Mouse (Mus musculus): ENCODE measurements around the gene Guca2b. TPM values are rescaled to one million over a fixed set of nuclear protein-coding genes. Genes with fewer than 3 reads are reported as not detected.
"Not testable (repeated sequence)": the region's sequence is repeated elsewhere in the genome, so short reads cannot be mapped to it uniquely, and the experiment has no call there.

Gene Guca2b
- polyA plus RNA-seq, 1 experiment from 2014 or later = not detected

- 36% methylated on average over 11 of the region's 11 CpGs for WGBS
- Histone ChIP-seq H3K27me3 (no peaks in the 10 kb centered on the region), H3K36me3 (peaks cover 21% of the 10 kb centered on the region), H3K4me1 (peaks cover 5% of the 10 kb centered on the region; the same call in 1 of the 2 replicates), H3K27ac (replicated peaks) (no peak overlapping the region), H3K9me3 (replicated peaks) (no peaks in the 10 kb centered on the region), H3K4me3 (replicated peaks) (no peak overlapping the region), H3K9ac (no peak overlapping the region), H3K4me2 (replicated peaks) (no peak overlapping the region)
- peak; percentile 66; the same call in 1 of the 2 replicates for ATAC-seq (ENCODE audit: insufficient number of reproducible peaks, low FRiP score, low TSS enrichment, low read depth)
Measured at GRCm38 (mm10) chr4:119631115-119631919, 27.4 kb downstream of the Guca2b start.

DNA sequence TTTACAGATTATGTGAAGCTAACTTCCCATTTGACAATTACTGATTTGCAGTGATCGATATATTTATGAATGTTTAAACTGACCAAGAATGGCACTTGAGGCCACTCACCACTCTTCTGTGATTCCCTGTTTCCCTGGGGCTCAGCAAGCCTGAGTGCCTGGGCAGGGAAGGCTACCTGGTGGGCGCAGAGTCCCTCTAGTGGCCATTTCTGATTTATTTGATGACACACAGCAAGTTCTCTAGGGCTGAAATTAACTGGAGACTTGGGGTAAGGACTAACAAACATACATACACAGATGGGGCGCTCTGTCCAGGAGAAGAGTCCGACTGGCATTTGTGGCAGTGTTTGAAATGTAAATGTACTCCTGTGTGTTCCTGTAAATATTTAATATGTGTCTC is 30.4 kb downstream of the Guca2b start:
- H3K4me1 ChIP-seq; ATAC-seq (ENCODE audit: insufficient number of reproducible peaks, low FRiP score, low TSS enrichment, low read depth); H3K9ac ChIP-seq; H3K9me3 ChIP-seq (replicated peaks); H3K27me3 ChIP-seq; H3K4me2 ChIP-seq (replicated peaks); H3K4me3 ChIP-seq (replicated peaks); H3K27ac ChIP-seq (replicated peaks): not testable (repeated sequence)
- H3K36me3 ChIP-seq = peaks cover 45% of the 10 kb centered on the region
- 75% methylated on average over 4 of the region's 4 CpGs for WGBS

DNA sequence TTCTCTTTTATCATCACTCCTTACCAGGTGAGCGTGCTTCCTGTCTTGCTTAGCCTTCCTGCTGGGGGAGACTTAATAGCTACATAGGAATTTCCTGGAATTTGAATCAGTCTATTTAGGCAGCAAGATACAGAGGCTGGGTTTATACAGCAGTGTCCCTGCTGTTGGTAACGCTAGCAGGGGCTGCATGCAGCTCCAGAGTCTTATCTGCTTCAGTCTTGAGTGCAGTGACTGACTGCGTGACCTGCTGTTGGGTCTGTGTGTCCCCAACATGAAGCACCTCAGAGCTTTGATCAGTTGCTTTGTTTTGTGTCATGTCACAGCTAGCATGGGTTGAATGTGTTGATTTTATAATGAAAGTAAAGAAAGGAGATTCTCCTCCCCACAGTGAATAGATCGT is 31.4 kb downstream of the Guca2b start:
- Histone ChIP-seq H3K4me1 (no peaks in the 10 kb centered on the region), H3K4me3 (replicated peaks) (no peak overlapping the region), H3K27ac (replicated peaks) (no peak overlapping the region), H3K36me3 (peaks cover 45% of the 10 kb centered on the region), H3K4me2 (replicated peaks) (no peak overlapping the region), H3K9me3 (replicated peaks) (no peaks in the 10 kb centered on the region), H3K9ac (no peak overlapping the region), H3K27me3 (no peaks in the 10 kb centered on the region)
- WGBS = 81% methylated on average over 4 of the region's 4 CpGs
- ATAC-seq (ENCODE audit: insufficient number of reproducible peaks, low FRiP score, low TSS enrichment, low read depth) = no peak

DNA sequence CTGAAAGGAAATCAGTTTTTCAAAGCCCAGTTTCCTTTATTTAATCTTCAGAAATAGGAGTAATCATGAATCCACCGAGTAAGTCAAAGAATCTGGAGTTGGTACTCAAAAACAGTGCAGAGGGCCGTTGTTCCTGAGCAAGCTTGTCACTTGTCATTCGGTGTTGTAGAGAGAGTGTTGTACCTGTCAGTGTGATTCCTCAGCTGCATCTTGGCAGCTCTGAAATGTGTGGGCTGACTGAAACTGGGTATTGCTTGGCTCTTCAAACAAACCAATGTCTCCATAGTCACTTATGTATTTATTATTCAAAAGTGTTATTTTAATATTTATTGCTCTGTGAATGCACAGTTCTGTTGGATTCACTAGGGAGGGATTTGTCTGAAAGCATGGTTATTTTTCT is 31.9 kb downstream of the Guca2b start:
- no peaks in the 10 kb centered on the region for H3K4me1 ChIP-seq
- WGBS = 86% methylated on average over 3 of the region's 3 CpGs
- no peaks in the 10 kb centered on the region for H3K9me3 ChIP-seq (replicated peaks)
- H3K4me2 ChIP-seq (replicated peaks) = no peak overlapping the region
- no peak overlapping the region for H3K4me3 ChIP-seq (replicated peaks)
- peaks cover 45% of the 10 kb centered on the region for H3K36me3 ChIP-seq
- H3K27ac ChIP-seq (replicated peaks) = no peak overlapping the region
- H3K27me3 ChIP-seq = no peaks in the 10 kb centered on the region
- H3K9ac ChIP-seq = no peak overlapping the region
- no peak for ATAC-seq (ENCODE audit: insufficient number of reproducible peaks, low FRiP score, low TSS enrichment, low read depth)

DNA sequence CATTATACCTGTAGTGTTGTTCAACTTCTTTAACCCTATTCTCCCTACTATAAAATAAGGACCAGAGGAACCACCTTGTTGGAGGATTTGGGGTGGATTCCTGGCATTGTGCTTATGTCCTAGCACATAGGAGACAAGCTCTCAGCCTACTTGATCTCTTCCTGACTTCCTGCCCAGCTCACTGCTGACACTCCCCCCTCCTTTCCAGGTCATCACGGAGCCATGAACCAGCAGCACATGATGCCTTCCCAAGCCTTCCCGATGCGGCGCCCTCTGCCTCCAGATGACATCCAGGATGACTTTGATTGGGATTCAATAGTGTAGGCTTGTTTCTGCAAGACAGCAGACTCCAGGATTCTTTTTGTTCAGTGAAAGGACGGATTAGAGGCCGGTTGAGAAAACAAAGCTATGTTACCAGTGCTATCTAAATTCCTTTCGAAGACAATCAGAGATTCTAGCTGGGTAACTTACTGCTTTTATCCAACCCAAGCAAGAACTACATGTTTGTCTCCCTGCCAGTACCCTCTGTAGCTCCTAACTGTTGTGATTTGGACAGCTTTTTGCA is 32.6 kb downstream of the Guca2b start:
- H3K9ac ChIP-seq = no peak overlapping the region

DNA sequence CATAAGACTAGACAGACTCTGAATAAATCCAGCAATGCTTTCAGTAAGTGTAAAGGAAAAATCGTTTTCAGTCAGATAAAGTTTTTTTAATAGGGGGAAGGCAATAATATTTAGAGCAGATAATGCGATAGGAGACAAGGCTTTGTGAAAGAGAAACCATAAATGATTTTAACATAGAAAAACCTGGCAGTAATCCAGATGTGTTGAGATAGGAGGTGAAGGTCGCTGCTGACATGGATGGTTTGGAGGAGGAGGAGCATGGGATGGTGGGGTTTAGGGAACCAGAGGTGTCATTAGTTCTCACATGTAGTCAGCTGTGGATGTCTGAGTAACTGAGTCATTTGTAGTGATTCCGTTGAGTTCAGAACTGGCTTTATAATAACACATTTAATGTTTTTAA is 44.0 kb downstream of the Guca2b start:
- Histone ChIP-seq H3K4me2 (replicated peaks) (no peak overlapping the region), H3K27ac (replicated peaks) (no peak overlapping the region), H3K4me1 (no peaks in the 10 kb centered on the region), H3K9ac (no peak overlapping the region), H3K4me3 (replicated peaks) (no peak overlapping the region), H3K36me3 (peaks cover 14% of the 10 kb centered on the region), H3K27me3 (no peaks in the 10 kb centered on the region), H3K9me3 (replicated peaks) (no peaks in the 10 kb centered on the region)
- no peak for ATAC-seq (ENCODE audit: insufficient number of reproducible peaks, low FRiP score, low TSS enrichment, low read depth)
- 75% methylated on average over 4 of the region's 4 CpGs for WGBS

More for the DNA sequence above, 32.6 kb downstream of the Guca2b start:
- H3K27ac ChIP-seq (replicated peaks) = no peak overlapping the region
- no peak overlapping the region for H3K4me2 ChIP-seq (replicated peaks)
- H3K27me3 ChIP-seq = no peaks in the 10 kb centered on the region
- peaks cover 49% of the 10 kb centered on the region for H3K36me3 ChIP-seq
- no peak overlapping the region for H3K4me3 ChIP-seq (replicated peaks)
- H3K9me3 ChIP-seq (replicated peaks) = no peaks in the 10 kb centered on the region
- no peaks in the 10 kb centered on the region for H3K4me1 ChIP-seq
- WGBS = 69% methylated on average over 7 of the region's 7 CpGs
- no peak for ATAC-seq (ENCODE audit: insufficient number of reproducible peaks, low FRiP score, low TSS enrichment, low read depth)

GRCm38 (mm10) chr4:119614078-119614477 is 44.7 kb downstream of the Guca2b start:
- no peak for ATAC-seq (ENCODE audit: insufficient number of reproducible peaks, low FRiP score, low TSS enrichment, low read depth)
- WGBS = 76% methylated on average over 1 of the region's 1 CpGs
- Histone ChIP-seq H3K9ac (no peak overlapping the region), H3K36me3 (peaks cover 12% of the 10 kb centered on the region; the same call in 1 of the 2 replicates), H3K27me3 (no peaks in the 10 kb centered on the region), H3K4me2 (replicated peaks) (no peak overlapping the region), H3K9me3 (replicated peaks) (no peaks in the 10 kb centered on the region), H3K4me3 (replicated peaks) (no peak overlapping the region), H3K4me1 (no peaks in the 10 kb centered on the region), H3K27ac (replicated peaks) (no peak overlapping the region)

- no peak overlapping the region for H3K27ac ChIP-seq (replicated peaks)
- no peak overlapping the region for H3K9ac ChIP-seq
- no peaks in the 10 kb centered on the region for H3K27me3 ChIP-seq
- no peaks in the 10 kb centered on the region for H3K9me3 ChIP-seq (replicated peaks)
- no peaks in the 10 kb centered on the region for H3K4me1 ChIP-seq
- ATAC-seq (ENCODE audit: insufficient number of reproducible peaks, low FRiP score, low TSS enrichment, low read depth) = no peak
- WGBS = 91% methylated on average over 1 of the region's 1 CpGs
- peaks cover 7% of the 10 kb centered on the region; the same call in 1 of the 2 replicates for H3K36me3 ChIP-seq
- H3K4me3 ChIP-seq (replicated peaks) = no peak overlapping the region
- no peak overlapping the region for H3K4me2 ChIP-seq (replicated peaks)
Measured at GRCm38 (mm10) chr4:119609488-119609887, 49.3 kb downstream of the Guca2b start.

Other genes starting within 250 kb of the Guca2b start
- 8.7 and 10.5 TPM in 2 replicates for gene Ccdc30, start 243.4 kb downstream of the Guca2b start, polyA plus RNA-seq (2015; fragmentation: Nextera tagmentation; extraction: Ambion mirVana)
- 23.7 and 26.8 TPM in 2 replicates for gene Ppcs, start 236.5 kb downstream of the Guca2b start, polyA plus RNA-seq (2015; fragmentation: Nextera tagmentation; extraction: Ambion mirVana)
- gene Zmynd12, start 236.1 kb downstream of the Guca2b start, polyA plus RNA-seq (2015; fragmentation: Nextera tagmentation; extraction: Ambion mirVana) = 1.8 and 2.1 TPM in 2 replicates
- gene Rimkla, start 166.3 kb downstream of the Guca2b start, polyA plus RNA-seq (2015; fragmentation: Nextera tagmentation; extraction: Ambion mirVana) = 0.45 and 0.50 TPM in 2 replicates
- 24.3 and 26.1 TPM in 2 replicates for gene Foxj3, start 122.0 kb downstream of the Guca2b start, polyA plus RNA-seq (2015; fragmentation: Nextera tagmentation; extraction: Ambion mirVana)
- gene Frg2f1, start 119.4 kb downstream of the Guca2b start, polyA plus RNA-seq (2015; fragmentation: Nextera tagmentation; extraction: Ambion mirVana) = 6.0 and 6.3 TPM in 2 replicates
- gene Guca2a, start 21.2 kb downstream of the Guca2b start, polyA plus RNA-seq (2015; fragmentation: Nextera tagmentation; extraction: Ambion mirVana) = not detected in 2 replicates
- 5.3 and 6.8 TPM in 2 replicates for gene Hivep3, start 74.8 kb upstream of the Guca2b start, polyA plus RNA-seq (2015; fragmentation: Nextera tagmentation; extraction: Ambion mirVana)

Measured in embryonic facial prominence, embryonic 15.5 days (tissue).